Mouse (Mus musculus) heart, embryonic 14.5 days (tissue): ENCODE measurements around the gene Myom1. TPM values are rescaled to one million over a fixed set of nuclear protein-coding genes. Genes with fewer than 3 reads are reported as not detected.

Experiments
- ATAC-seq: fragments of 200-750 bp; cut with Nextera tagmentation; 2 replicates; pipeline ENCODE4 v1.8.0; 2017; ENCODE audit warnings: low read depth, moderate TSS enrichment; ENCODE audit not compliant: insufficient number of reproducible peaks, insufficient read depth, low FRiP score
- H3K27ac ChIP-seq, 2 experiments: fragments of 200-500 bp in 1 of 2; fragments of 300-500 bp in 1 of 2; sonication (generic) in 1 of 2; replicated peaks in 1 of 2; 2 replicates each; pipeline ENCODE4 v1.5.1; 2012 to 2014; ENCODE audit warnings: low read depth in 2 of 2, low read length in 2 of 2, control low read depth in 1 of 2, mild to moderate bottlenecking in 1 of 2, mixed read lengths in 1 of 2; ENCODE audit not compliant: control insufficient read depth in 1 of 2, insufficient read depth in 1 of 2
- H3K27me3 ChIP-seq: fragments of 300-500 bp; sonication (generic); 2 replicates; pipeline ENCODE4 v1.6.1; 2014; ENCODE audit warnings: mild to moderate bottlenecking, low read length, control low read depth; ENCODE audit not compliant: control insufficient read depth, insufficient read depth
- H3K36me3 ChIP-seq: fragments of 300-500 bp; sonication (generic); 2 replicates; pipeline ENCODE4 v1.6.1; 2014; ENCODE audit warnings: mild to moderate bottlenecking, control low read depth, low read length, mixed read lengths; ENCODE audit not compliant: control insufficient read depth, insufficient read depth
- H3K4me1 ChIP-seq, 2 experiments: fragments of 200-500 bp in 1 of 2; fragments of 300-500 bp in 1 of 2; sonication (generic) in 1 of 2; 2 replicates each; pipeline ENCODE4 v1.6.1; 2012 to 2014; ENCODE audit warnings: low read length in 2 of 2, control low read depth in 1 of 2, mixed read lengths in 1 of 2; ENCODE audit not compliant: control insufficient read depth in 2 of 2, insufficient read depth in 2 of 2
- H3K4me2 ChIP-seq: fragments of 300-500 bp; sonication (generic); 2 replicates; pipeline ENCODE4 v1.6.1; 2014; ENCODE audit warnings: mild to moderate bottlenecking, low read length
- H3K4me3 ChIP-seq, 2 experiments: fragments of 200-500 bp in 1 of 2; fragments of 300-500 bp in 1 of 2; sonication (generic) in 1 of 2; 2 replicates each; pipeline ENCODE4 v1.5.1; 2012 to 2014; ENCODE audit warnings: low read length in 2 of 2, mild to moderate bottlenecking in 2 of 2, control low read depth in 1 of 2, low read depth in 1 of 2, moderate library complexity in 1 of 2; ENCODE audit not compliant: control insufficient read depth in 1 of 2, insufficient read depth in 1 of 2
- H3K9ac ChIP-seq: fragments of 300-500 bp; sonication (generic); 2 replicates; pipeline ENCODE4 v1.6.1; 2014; ENCODE audit warnings: mild to moderate bottlenecking, low read length
- H3K9me3 ChIP-seq: fragments of 300-500 bp; sonication (generic); 2 replicates; pipeline ENCODE4 v1.6.1; 2016; ENCODE audit warnings: low read length, control low read depth; ENCODE audit not compliant: control insufficient read depth
- WGBS: fragments of 180-500 bp; shearing (Covaris S2); extraction: QIAGEN DNeasy Blood & Tissue Kit; methylation state at CpG from one replicate; pipeline ENCODE4 v1.1.7; 2014; 5-methylcytosine and 5-hydroxymethylcytosine counted together
- polyA plus RNA-seq: library from polyadenylated mRNA; unstranded; fragments of >200 nt; fragmentation: Nextera tagmentation; extraction: Ambion mirVana; gene quantifications from 2 replicates; pipeline ENCODE4 v1.2.1, GENCODE M21; 2014

The Myom1 gene
- polyA plus RNA-seq, 1 experiment from 2014 or later = 273 TPM

GRCm38 (mm10) chr17:71102571-71103551, 100.4 kb downstream of the Myom1 start:
- H3K27ac ChIP-seq = peak overlapping the region; percentile 65 to 75
- WGBS = 16% methylated on average over 17 of the region's 17 CpGs
- no peaks in the 10 kb centered on the region for H3K9me3 ChIP-seq
- no peak overlapping the region for H3K4me3 ChIP-seq
- H3K4me1 ChIP-seq = peaks cover 9 to 12% of the 10 kb centered on the region in 2 experiments
- peak; percentile 70; the same call in 1 of the 2 replicates for ATAC-seq
- H3K27me3 ChIP-seq = no peaks in the 10 kb centered on the region
- H3K4me2 ChIP-seq = no peak overlapping the region
- H3K36me3 ChIP-seq = peaks cover 94% of the 10 kb centered on the region
- no peak overlapping the region for H3K9ac ChIP-seq

DNA sequence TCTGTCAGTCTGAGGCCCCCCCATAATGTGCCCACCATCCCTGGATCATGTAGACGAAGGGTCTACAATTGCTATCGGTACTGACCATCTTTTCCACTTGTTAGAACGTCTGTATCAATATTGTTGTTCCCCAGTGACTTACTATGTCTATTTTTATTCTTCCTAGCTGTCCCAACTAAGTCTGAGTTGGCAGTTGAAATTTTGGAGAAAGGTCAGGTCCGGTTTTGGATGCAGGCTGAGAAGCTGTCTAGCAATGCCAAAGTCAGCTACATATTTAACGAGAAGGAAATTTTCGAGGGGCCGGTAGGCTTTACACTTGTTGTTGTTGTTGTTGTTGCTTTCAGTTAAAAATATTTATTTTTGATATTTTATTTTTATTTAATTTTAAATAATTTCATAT, 102.9 kb downstream of the Myom1 start:
- no peaks in the 10 kb centered on the region for H3K27me3 ChIP-seq
- peaks cover 9 to 12% of the 10 kb centered on the region in 2 experiments for H3K4me1 ChIP-seq
- H3K4me3 ChIP-seq = no peak overlapping the region
- peaks cover 96% of the 10 kb centered on the region for H3K36me3 ChIP-seq
- H3K9ac ChIP-seq = no peak overlapping the region
- H3K4me2 ChIP-seq = no peak overlapping the region
- no peaks in the 10 kb centered on the region for H3K9me3 ChIP-seq
- WGBS = 78% methylated on average over 7 of the region's 7 CpGs
- no peak overlapping the region for H3K27ac ChIP-seq
- ATAC-seq = no peak

DNA sequence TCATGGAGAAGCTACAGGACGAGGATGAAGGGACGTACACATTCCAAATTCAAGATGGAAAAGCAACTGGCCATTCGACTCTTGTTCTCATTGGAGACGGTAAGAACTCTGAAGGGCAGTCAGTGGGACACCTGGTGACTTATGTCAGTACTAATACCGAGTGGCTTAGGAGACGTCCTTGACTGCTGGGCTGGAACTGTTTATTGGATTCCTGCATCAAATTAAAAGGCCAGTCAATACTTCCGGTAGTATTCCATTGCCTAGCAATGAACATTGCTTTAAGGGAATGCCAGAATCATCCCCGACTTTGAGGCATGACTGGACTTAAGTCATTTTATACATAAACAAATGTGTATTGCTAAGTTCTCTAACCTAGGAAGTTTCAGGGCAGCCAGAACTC, 103.8 kb downstream of the Myom1 start:
- Histone ChIP-seq H3K4me3 (no peak overlapping the region), H3K9me3 (no peaks in the 10 kb centered on the region), H3K36me3 (peaks cover 96% of the 10 kb centered on the region), H3K27me3 (no peaks in the 10 kb centered on the region), H3K4me1 (peaks cover 9 to 12% of the 10 kb centered on the region in 2 experiments), H3K9ac (no peak overlapping the region), H3K4me2 (no peak overlapping the region), H3K27ac (no peak overlapping the region)
- ATAC-seq = no peak
- WGBS = 89% methylated on average over 8 of the region's 8 CpGs

GRCm38 (mm10) chr17:71110753-71111265, 108.4 kb downstream of the Myom1 start:
- Histone ChIP-seq H3K4me3 (no peak overlapping the region), H3K4me1 (no peaks in the 10 kb centered on the region), H3K9ac (no peak overlapping the region), H3K36me3 (peaks cover 98% of the 10 kb centered on the region), H3K27me3 (no peaks in the 10 kb centered on the region), H3K4me2 (no peak overlapping the region), H3K27ac (no peak overlapping the region), H3K9me3 (no peaks in the 10 kb centered on the region)
- WGBS = 83% methylated on average over 6 of the region's 6 CpGs
- no peak for ATAC-seq

DNA sequence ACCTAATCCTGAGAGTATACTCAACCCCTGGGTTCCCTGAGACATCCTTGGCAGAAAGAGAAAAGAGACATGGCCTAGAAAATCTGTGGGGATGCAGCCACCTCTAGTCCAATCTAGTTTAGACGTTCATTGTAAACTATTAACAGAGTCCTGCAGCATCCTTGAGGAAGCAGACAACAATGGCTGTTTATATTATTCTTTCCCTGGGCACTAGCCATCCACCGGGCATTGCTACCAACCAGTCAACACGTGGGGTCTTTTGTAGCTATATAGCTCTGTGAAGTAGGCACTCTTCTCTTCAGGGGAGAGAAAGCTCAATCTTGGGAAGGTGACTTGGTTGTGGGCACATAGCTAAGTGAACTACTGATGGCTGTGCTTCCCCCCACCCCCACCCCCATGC, 110.3 kb downstream of the Myom1 start:
- Histone ChIP-seq H3K27ac (no peak overlapping the region), H3K9me3 (no peaks in the 10 kb centered on the region), H3K36me3 (peaks cover 97% of the 10 kb centered on the region), H3K27me3 (no peaks in the 10 kb centered on the region), H3K9ac (no peak overlapping the region), H3K4me3 (no peak overlapping the region), H3K4me2 (no peak overlapping the region), H3K4me1 (peaks cover 2 to 6% of the 10 kb centered on the region in 2 experiments; a peak in 3 of 4 replicates)
- no peak for ATAC-seq
- 74% methylated on average over 3 of the region's 3 CpGs for WGBS

- no peak for ATAC-seq
- WGBS = 84% methylated on average over 4 of the region's 4 CpGs
- Histone ChIP-seq H3K9ac (no peak overlapping the region), H3K9me3 (no peaks in the 10 kb centered on the region), H3K4me2 (no peak overlapping the region), H3K27me3 (no peaks in the 10 kb centered on the region), H3K27ac (no peak overlapping the region), H3K4me1 (peaks cover 13 to 22% of the 10 kb centered on the region in 2 experiments), H3K4me3 (no peak overlapping the region), H3K36me3 (peaks cover 95% of the 10 kb centered on the region)
Observed at GRCm38 (mm10) chr17:71114282-71114681, 111.8 kb downstream of the Myom1 start.

GRCm38 (mm10) chr17:71117956-71118355, 115.5 kb downstream of the Myom1 start:
- no peak for ATAC-seq
- 73% methylated on average over 4 of the region's 4 CpGs for WGBS
- H3K27ac ChIP-seq = peak overlapping the region in 1 of 2 experiments; percentile 78; a peak in 3 of 4 replicates
- H3K4me1 ChIP-seq = peaks cover 24 to 44% of the 10 kb centered on the region in 2 experiments
- no peaks in the 10 kb centered on the region for H3K9me3 ChIP-seq
- H3K4me2 ChIP-seq = no peak overlapping the region
- peaks cover 85% of the 10 kb centered on the region for H3K36me3 ChIP-seq
- H3K4me3 ChIP-seq = no peak overlapping the region
- no peak overlapping the region for H3K9ac ChIP-seq
- no peaks in the 10 kb centered on the region for H3K27me3 ChIP-seq
